Mouse (Mus musculus) olfactory bulb, adult 2 months (tissue): ENCODE data around the gene Agxt.

ENCODE experiments used
- CTCF ChIP-seq: fragments of 200-500 bp; IDR thresholded peaks from 2 replicates; pipeline ENCODE4 v1.5.1; 2012; ENCODE audit warnings: low read depth, mild to moderate bottlenecking, low read length, moderate library complexity; ENCODE audit not compliant: insufficient read depth
- POLR2A ChIP-seq: fragments of 200-500 bp; IDR thresholded peaks from 2 replicates; pipeline ENCODE4 v1.6.1; 2012; ENCODE audit warnings: mild to moderate bottlenecking, low read depth, low read length, moderate library complexity; ENCODE audit not compliant: insufficient read depth

- TF ChIP-seq CTCF (no peak), POLR2A (no peak)
Measured at GRCm38 (mm10) chr1:93123179-93123854, 11.7 kb upstream of the Agxt start.
